Mouse (Mus musculus): ENCODE results near the gene Srbd1. TPM values are rescaled to one million over a fixed set of nuclear protein-coding genes. Genes with fewer than 3 reads are reported as not detected.

The Srbd1 gene
- total RNA-seq, 2 experiments from 2014 or later, result 14.7 to 15.9 TPM

DNA sequence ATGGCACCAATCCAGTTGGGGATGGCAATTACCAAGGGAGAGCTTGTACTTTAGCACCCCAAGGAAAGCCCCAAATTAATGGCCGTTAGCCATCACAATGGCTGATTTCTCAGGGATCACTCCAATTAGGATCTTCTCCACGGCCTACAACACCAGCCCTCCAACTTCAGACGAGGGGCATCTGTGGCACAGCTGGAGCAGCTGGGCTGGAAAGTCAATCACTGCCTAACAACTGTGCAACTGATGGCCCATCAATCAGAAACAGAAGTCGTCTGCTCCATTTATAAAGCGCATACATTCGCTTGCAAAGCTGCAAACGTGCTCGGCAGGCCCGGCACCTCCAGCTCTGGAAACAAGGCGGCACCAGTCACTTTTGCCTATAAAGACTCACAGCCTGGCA is 209.7 kb downstream of the Srbd1 start:
- no peak for DNase-seq (ENCODE audit: low spot score in 2 of 2)

Other genes with a start within 250 kb of the Srbd1 start
- 100 to 1,000 TPM; 270 to 276 TPM for gene Prkce, start 22.6 kb upstream of the Srbd1 start, total RNA-seq (2021)

All from left cerebral cortex, adult 18-20 months (tissue).